Mouse (Mus musculus) urinary bladder, postnatal 25 days (tissue): ENCODE measurements around the gene Gpr55.

Source experiments
- DNase-seq: peaks from one replicate; pipeline ENCODE4 v3.0.0; 2022; ENCODE audit warnings: low spot score

The Gpr55 gene

DNA sequence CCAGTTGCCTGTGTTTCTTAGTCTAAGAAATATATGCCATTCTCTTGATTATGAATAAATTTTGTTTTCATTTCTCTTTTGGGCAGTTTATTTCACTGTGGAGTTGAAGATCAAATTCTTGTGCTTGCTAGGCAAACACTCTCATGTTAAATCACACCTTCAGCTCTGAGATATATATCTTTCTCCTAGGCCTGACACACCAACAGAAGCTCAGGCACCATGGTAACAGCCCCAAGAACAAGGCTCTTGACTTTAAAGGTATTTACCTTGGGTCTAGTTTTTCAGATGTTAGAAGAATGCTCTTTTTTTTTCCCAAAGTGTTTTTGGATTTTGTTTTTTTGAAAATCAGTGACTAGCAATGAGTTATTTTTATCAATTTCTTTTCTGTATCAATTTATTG lies 44.9 kb downstream of the Gpr55 start:
- no peak for DNase-seq

DNA sequence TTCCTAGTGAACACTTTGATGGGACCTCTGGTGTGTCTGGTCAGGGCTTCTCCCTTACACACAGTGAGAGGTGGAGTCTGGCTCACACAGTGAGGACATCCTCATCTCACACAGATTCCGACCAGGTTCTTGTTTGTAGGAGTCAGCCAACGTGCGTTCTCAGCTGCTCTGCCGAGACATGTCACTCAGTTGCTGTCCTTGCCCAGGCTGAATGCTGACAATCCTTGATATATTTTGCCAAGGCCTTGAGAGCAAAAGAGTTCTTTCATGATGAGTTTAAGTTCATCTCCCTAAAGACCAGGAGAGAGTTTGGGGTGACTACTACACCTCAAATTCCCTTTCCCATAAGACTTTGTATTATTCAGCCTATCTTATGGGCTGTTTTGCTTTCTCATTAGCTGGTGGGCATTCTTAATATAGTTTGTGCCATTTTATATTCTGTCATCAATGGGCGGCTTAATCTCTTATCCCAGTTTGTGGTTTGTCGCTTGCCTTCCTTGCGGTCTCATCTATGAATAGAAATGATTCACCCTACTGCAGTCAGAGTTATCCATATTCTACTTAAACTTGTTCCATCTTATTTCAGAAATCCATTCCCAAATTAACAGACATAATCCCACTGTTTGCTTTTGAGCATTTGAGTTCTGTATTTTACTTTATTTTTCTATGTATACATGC lies 47.6 kb downstream of the Gpr55 start:
- DNase-seq: no peak

DNA sequence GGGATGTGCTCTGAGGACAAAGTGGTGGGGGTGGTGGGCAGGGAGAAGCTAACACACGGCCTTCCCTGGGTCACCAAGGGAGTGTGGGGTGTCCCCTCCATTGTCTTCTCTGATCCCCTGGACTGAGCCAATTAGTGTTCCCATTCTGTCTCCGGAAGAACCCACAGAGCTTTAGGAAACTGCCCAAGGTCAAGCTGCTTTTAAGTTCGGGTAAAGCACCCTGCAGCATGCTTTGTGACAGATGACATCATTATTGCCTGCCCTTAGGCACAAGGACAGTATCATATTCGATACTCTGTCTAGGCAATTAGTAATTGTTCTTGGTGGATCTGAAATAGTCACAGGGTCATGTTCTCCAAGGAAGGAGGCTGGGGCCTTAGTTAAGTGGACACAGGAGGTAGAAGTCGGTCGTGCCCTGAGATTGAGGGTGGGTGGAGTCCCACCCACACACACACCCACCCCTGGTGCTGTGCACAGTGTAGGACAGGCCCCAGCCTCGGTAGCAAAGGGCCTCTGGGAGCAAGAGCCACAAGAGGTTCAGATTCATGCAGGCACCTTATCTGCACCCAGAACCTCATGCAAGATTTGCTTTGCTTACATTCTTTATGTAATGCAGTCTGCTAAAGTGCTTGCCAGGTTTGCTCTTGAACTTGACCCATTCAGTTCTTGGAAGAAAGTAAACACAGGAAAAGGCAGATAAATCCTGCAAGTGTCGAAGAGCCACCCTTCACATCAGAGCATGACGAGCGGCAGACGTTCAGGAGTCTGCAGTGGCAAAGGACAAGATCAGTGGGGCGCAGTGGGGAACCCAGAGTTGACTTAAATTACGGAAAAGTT lies 51.8 kb downstream of the Gpr55 start:
- DNase-seq: no peak

- DNase-seq: no peak
Measured at GRCm38 (mm10) chr1:85906892-85907291, 53.9 kb downstream of the Gpr55 start.

DNA sequence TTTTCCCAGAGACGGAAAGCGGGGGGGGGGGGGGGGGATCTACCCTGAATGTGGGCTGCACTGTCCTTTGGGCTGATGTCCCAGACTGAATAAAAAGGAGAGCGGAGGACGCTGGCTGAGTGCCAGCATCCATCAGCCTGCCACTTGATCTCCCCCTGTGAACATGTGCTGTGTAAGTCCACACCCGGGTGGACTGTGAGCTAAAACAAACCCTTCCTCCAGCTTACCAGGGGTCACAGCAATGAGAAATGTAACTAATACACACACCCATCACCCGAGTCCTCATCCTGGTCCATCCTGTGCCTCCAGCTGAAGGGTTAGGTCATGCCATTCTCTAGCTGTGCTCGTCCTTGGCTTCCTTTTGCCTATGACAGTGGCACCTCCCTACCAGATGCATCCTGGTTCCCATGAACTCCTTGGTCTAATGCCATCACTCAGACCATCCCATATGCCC lies 58.7 kb downstream of the Gpr55 start:
- DNase-seq: no peak

GRCm38 (mm10) chr1:85901516-85902107 lies 59.2 kb downstream of the Gpr55 start:
- DNase-seq: no peak

DNA sequence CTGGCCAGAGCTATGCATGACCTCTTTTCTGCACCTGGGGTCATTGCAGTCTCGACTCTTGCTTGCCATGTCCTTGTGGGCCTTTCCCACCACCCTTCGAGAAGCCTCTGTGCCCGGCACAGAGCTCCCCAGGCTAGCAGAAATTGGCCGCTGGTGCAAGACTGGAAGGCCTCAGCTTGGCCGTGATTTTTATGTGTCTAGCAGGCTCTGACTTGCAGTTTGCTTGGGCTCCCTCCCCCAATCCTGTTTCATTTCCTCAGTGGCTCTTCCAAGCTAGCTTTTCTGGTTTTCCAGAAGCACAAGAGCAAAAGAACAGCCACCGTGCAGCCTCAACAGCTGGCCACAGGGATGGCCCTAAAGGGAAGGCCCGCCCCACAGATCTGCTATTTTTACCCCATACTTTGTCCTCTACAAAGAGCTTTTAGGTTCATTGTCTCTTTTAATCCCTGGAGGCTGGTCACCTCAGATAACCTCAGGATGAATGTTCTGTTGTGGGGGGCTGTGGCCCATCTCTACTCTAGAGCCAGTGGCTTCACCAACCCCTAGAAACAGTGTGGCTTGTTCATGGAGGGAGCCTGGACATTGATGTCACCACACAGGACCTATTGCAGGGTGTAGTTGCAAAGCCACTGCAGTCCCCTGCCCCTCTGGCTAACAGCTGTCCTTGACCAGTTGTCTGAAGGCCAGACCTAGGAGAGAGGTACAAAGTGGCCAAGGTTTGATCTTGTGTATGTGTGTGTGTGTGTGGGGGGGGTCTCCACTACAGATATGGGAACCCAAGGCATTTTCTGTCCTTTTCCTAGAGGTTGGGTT lies 60.1 kb downstream of the Gpr55 start:
- DNase-seq: no peak

DNA sequence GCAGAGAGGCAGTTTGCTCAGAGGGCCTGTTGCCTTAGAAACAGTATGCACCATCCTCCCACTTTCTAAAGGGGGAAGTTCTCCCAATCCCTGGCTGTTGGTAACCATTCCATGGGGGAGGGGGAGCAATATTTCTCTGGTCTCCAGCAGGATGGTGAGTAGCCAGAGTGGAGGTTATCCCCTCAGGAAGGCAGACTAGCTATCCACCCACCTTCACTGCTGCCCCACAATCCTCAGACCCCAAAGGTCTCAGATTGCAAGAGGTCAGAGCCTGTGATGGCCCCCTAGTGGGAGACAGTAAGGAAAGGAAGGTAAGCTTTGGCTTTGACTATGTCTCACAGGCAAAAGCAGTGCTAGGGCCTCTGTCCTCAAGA lies 61.4 kb downstream of the Gpr55 start:
- no peak for DNase-seq

DNA sequence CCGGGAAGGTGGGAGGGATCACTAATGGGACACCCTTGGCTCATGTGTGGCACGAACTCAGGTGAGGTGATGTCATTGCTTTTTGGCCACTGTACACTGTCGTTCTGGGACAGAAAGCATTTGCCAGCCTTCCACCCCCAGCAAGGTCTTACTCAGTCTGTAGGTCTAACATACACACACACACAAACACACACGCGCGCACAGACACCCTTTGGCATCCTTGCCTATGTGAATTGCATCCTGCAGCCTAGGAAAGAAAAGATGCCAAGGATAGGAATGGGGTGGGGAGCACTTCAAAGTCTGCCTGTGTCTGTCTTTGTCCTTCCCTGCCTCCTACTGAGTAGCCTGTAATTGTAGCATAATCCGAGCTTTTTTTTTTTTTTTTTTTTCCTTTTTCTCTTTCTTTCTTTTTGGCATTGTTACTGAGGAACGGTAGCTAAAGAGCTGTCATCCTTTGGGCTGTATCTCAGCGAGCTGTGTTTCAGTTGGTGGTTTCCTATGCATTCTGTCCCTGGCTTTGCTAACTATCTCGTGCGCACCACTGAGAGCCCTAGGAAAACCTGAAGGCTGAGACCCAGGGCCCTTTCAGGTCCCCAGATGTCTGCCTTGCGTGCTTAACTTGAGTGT lies 61.9 kb downstream of the Gpr55 start:
- DNase-seq: no peak

- no peak for DNase-seq
Measured at GRCm38 (mm10) chr1:85897901-85898760, 62.7 kb downstream of the Gpr55 start.

- no peak for DNase-seq
Measured at GRCm38 (mm10) chr1:85896781-85897700, 63.8 kb downstream of the Gpr55 start.

DNA sequence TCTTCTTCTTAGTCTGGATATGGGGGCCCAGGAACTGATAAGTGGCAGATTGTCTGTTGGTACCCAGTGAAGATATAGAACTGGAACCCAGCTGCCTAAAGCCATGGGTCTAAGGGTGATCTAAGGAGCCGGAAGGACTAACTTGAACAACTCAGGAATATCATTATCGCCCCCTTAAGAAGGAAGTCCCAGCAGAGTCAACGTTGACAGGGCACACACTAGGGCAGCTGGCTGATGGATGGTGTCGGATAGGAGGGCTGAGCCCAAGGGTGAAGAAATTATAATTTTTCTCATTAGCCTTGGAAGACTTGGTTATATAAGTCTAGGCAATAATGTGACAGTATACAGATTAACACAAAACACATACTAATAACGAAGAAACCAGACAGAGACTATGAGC lies 64.7 kb downstream of the Gpr55 start:
- DNase-seq: no peak

DNA sequence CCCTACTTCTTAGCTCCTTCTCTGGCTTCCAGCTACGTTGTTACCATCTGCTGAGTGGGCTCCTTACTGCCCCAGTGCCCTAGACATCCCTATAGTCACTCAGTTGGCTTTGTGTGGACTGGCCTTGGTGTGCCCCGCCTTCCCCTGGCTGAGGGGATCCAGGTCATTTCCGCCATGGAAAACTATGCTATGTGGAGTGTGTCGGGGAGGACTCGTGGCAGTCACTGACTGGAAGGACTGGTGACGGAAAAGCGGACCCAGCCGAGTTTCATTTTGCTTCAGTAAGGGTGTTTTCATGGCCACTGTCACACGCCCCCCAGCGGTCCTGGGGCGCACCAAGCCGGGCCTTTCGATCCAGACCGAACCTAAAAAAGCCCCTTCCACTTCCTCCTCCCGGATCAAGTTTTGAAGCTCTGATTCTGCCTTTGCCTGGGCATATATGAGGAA lies 65.4 kb downstream of the Gpr55 start:
- peak; percentile 46 for DNase-seq

GRCm38 (mm10) chr1:85894748-85895360 lies 66.0 kb downstream of the Gpr55 start:
- DNase-seq: peak; percentile 43

GRCm38 (mm10) chr1:85894231-85894747 lies 66.5 kb downstream of the Gpr55 start, which contains the start of gene Itm2c:
Gene Itm2c, plus strand, starts transcription at chr1:85894281.
- peak; percentile 91 for DNase-seq
